Mouse (Mus musculus): ENCODE data around the gene Grid2. TPM values are rescaled to one million over a fixed set of nuclear protein-coding genes. Genes with fewer than 3 reads are reported as not detected.

Grid2 gene
- total and polyA plus RNA-seq, 3 experiments: not detected

DNA sequence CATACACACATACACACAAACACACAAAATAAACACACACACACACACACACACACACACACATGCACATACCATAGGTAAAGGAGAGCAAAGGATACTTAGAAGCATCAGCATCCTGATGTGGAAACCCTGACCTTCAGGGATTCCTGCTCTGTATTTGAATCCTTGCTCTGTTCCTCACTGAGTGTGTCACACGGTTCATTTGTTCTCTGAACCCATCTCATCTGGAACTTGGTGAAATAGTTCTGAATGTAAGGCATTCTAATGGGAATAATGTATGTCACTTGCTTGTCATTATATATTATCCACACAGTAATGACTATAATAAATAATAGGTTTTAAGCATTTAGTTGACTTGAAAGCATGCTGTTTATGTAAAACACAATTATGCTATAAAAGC is 1173.2 kb downstream of the Grid2 start:
- H3K27ac ChIP-seq (ENCODE audit: control insufficient read depth, low read depth, low read length): no peak overlapping the region
- H3K27me3 ChIP-seq (ENCODE audit: control insufficient read depth in 1 of 2, insufficient read depth in 2 of 2, low read length in 2 of 2): no peaks in the 10 kb centered on the region
- H3K4me1 ChIP-seq (ENCODE audit: control insufficient read depth in 1 of 2, insufficient read depth in 2 of 2, low read length in 2 of 2): no peaks in the 10 kb centered on the region
- no peaks in the 10 kb centered on the region for H3K79me2 ChIP-seq (ENCODE audit: control insufficient read depth, insufficient read depth, low read length, poor library complexity)
- no peak for DNase-seq (ENCODE audit: low read depth, low spot score)
- H3K9ac ChIP-seq (ENCODE audit: control insufficient read depth, low read depth, low read length, poor library complexity, severe bottlenecking): no peak overlapping the region
- H3K36me3 ChIP-seq (ENCODE audit: control insufficient read depth in 1 of 2, insufficient read depth in 2 of 2, low read length in 2 of 2): no peaks in the 10 kb centered on the region
- H3K9me3 ChIP-seq (replicated peaks; ENCODE audit: insufficient read depth, low read length): no peaks in the 10 kb centered on the region
- H3K4me3 ChIP-seq (ENCODE audit: control insufficient read depth in 1 of 2, insufficient read depth in 1 of 2, low read depth in 2 of 2, low read length in 2 of 2): no peak overlapping the region
- TF ChIP-seq E2F4 (IDR thresholded peaks at IDR 0.05; ENCODE audit: borderline replicate concordance, low read depth, low read length): no peak
- TF ChIP-seq MYC (IDR thresholded peaks at IDR 0.05; ENCODE audit: low read depth, low read length): no peak
- no peak for TF ChIP-seq GABPA (IDR thresholded peaks at IDR 0.05; ENCODE audit: low read depth, low read length)
- TF ChIP-seq SMC3 (IDR thresholded peaks at IDR 0.05; ENCODE audit: low read depth, low read length): no peak
- TF ChIP-seq ZKSCAN1 (IDR thresholded peaks at IDR 0.05; ENCODE audit: low read depth, low read length): no peak
- TF ChIP-seq ETS1 (IDR thresholded peaks at IDR 0.05; ENCODE audit: low read depth, low read length): no peak
- no peak for TF ChIP-seq RCOR1 (IDR thresholded peaks at IDR 0.05; ENCODE audit: low read depth, low read length)
- no peak for TF ChIP-seq SIN3A (IDR thresholded peaks at IDR 0.05; ENCODE audit: low read length)
- TF ChIP-seq NELFE (IDR thresholded peaks at IDR 0.05; ENCODE audit: low read depth, low read length): no peak
- TF ChIP-seq USF1 (IDR thresholded peaks at IDR 0.05; ENCODE audit: low read depth, low read length): no peak
- TF ChIP-seq JUND (IDR thresholded peaks at IDR 0.05; ENCODE audit: low read depth, low read length): no peak
- no peak for TF ChIP-seq ZNF384 (IDR thresholded peaks at IDR 0.05; ENCODE audit: low read depth, low read length)
- TF ChIP-seq EP300 (IDR thresholded peaks at IDR 0.05; ENCODE audit: low read depth in 1 of 2, low read length in 2 of 2): no peak
- no peak for TF ChIP-seq ZC3H11A (IDR thresholded peaks at IDR 0.05; ENCODE audit: low read depth, low read length)
- TF ChIP-seq MAZ (IDR thresholded peaks at IDR 0.05; ENCODE audit: low read depth, low read length): no peak
- TF ChIP-seq TCF12 (IDR thresholded peaks at IDR 0.05; ENCODE audit: low read depth, low read length): no peak
- TF ChIP-seq ZMIZ1 (IDR thresholded peaks at IDR 0.05; ENCODE audit: low read depth, low read length): no peak
- no peak for TF ChIP-seq BHLHE40 (IDR thresholded peaks at IDR 0.05; ENCODE audit: borderline replicate concordance, low read depth, low read length)
- no peak for TF ChIP-seq CTCF (IDR thresholded peaks at IDR 0.05 in 2 of 3, conservative IDR thresholded peaks at IDR 0.05 in 1 of 3; ENCODE audit: control insufficient read depth in 1 of 3, insufficient read depth in 1 of 3, low read depth in 2 of 3, low read length in 3 of 3, poor library complexity in 1 of 3, severe bottlenecking in 1 of 3)

DNA sequence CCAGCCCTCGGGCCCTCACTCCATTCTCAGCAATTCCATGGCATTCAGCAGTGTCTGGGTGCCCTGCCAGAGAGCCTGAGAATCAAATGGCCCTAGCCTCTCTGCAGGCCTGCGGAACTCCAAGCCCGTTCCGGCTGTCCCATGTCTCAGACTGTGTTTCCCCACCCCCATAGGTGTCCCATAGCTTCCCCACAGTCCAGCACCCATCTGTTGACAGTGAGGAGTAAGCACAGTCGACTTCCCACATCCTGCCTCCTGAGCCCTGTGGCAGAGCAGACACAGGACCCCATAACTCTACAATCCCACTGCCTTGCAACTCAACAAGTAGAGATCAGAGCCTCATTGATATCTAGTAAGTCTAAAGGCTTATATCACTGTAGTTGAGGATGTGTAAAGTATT is 1192.5 kb downstream of the Grid2 start:
- Histone ChIP-seq H3K27ac (ENCODE audit: control insufficient read depth, low read depth, low read length) (no peak overlapping the region), H3K36me3 (ENCODE audit: control insufficient read depth in 1 of 2, insufficient read depth in 2 of 2, low read length in 2 of 2) (no peaks in the 10 kb centered on the region), H3K4me1 (ENCODE audit: control insufficient read depth in 1 of 2, insufficient read depth in 2 of 2, low read length in 2 of 2) (no peaks in the 10 kb centered on the region), H3K27me3 (ENCODE audit: control insufficient read depth in 1 of 2, insufficient read depth in 2 of 2, low read length in 2 of 2) (no peaks in the 10 kb centered on the region), H3K9ac (ENCODE audit: control insufficient read depth, low read depth, low read length, poor library complexity, severe bottlenecking) (no peak overlapping the region), H3K79me2 (ENCODE audit: control insufficient read depth, insufficient read depth, low read length, poor library complexity) (no peaks in the 10 kb centered on the region), H3K9me3 (replicated peaks; ENCODE audit: insufficient read depth, low read length) (no peaks in the 10 kb centered on the region), H3K4me3 (ENCODE audit: control insufficient read depth in 1 of 2, insufficient read depth in 1 of 2, low read depth in 2 of 2, low read length in 2 of 2) (no peak overlapping the region)
- TF ChIP-seq MYB (IDR thresholded peaks at IDR 0.05; ENCODE audit: low read depth, low read length): no peak
- no peak for DNase-seq (ENCODE audit: low read depth, low spot score)

All from MEL (cell line).